Mouse (Mus musculus): ENCODE measurements around the gene Ccdc91.

Ccdc91 gene

DNA sequence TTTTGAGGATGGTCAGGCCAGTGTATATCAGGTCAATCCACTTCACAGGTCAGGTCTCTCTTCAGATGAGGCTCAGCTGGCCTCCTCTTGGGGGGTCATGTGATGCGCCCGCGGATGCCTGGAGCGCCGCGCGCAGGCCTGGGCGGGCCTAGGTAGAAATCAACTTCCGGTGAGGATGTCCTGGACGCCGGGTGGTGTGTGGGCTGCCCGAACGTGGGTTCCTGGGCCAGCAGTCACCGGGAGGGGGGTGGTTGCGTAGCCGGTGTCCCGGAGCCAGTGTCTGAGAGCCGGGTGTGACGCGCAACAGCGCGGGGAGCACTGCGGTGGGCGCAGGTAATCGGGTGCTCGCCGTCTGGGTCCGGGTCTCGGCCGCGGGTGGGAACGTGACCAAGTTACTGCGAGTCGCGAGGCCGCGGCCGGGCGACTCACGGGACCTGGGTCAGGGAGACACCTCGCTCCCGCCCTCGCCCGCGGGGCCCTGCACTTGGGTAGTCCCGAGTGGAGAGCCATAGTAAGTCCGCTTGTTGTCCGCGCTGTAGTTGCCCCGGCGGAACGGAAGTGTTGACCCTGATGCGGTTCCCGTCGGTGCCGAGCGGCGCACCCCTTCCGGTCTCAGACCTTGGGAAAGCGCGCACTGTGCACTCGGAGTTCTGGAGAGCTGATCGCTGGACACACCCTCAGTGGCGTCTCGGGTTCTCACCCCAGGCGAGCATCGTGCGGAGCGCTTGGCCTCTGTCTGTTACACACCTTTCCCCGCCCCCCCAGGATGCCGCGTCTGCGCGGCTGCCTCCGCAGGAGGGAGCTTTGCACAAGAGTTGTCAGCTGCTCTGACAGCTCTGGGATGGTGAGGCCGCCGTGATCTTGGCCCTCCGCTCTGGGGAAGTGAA lies at the start of gene Ccdc91:
Gene Ccdc91 (plus strand): TSS at position 102 of the 887 bp plus-strand sequence.
- peak; percentile 82 for DNase-seq (ENCODE audit: low spot score)

DNA sequence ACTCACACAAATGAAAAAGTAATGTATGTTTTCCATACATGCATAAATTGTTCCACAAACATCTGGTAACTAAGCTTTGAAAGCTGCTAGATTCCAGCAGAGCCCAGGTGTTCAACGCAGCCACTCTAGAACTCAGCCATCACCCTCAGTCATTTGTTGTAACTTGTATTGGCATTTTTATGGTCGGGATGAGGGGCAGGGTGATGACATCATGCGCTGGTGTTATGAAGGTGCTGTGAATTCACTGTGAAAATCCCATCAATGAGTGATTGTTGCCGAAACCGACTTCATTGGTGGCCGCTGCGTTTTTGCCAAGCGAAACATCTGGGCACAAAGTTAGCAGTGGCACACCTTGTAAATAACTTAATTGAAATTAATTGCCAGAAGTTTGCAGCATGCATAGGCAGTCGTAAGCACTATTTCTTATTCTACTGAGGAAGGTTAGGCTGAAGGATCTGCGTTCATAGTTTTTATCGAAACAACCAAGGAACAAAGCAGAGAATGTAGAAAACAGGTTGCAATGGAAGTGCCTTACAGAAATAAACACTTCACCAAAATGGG lies 48.6 kb upstream of the Ccdc91 start:
- no peak for DNase-seq (ENCODE audit: low spot score)

DNA sequence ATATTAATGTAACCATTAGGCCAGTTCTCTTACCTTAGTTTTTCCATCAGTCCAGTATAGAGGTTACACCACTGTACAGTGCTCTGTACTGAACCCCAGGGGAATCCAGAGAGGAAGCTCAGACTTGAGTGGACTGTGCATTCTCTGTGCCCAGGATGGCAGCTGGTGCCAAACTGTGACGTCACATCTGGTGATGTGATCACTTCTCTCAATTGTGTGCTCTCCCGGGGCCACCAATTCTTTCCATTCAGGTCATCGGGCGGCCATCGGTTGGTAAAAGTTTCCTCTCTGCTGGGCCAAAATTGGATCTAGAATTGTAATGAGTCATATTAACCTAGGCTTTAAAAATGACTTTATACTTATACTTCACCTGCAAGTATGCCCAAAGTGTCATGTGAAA lies 19.9 kb upstream of the Ccdc91 start:
- no peak for DNase-seq (ENCODE audit: low spot score)

DNA sequence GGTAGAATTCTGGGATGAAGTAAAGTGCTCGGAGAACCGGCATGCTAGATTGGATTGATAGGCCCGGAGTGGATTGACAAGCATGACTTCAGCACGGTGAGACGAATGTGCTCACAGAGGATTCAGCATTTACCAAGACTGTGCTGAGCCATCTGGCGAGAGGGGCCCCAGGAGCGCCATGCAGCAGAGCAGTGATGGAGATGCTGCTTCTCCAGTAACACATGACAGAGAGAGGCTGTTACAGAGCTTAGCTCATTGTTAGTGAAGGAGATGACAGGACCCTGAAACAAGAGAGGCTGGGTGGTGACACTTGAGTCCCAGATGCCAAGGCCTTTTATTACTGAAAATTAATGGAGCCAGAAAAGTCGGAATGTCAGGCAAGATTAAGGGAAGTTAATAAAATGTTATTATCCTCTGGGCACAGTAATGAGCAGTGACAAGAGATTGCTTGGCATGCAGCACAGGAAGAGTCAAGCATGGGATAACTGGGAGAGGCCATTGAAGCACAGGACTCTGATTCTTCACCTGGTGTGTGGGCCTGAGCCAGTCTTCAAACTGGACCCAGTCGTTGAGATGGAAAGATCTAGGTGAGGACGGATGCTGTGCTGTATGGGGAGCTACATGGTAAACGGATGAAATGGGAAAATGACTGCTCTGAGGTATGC lies 16.9 kb upstream of the Ccdc91 start:
- DNase-seq (ENCODE audit: low spot score), result no peak

DNA sequence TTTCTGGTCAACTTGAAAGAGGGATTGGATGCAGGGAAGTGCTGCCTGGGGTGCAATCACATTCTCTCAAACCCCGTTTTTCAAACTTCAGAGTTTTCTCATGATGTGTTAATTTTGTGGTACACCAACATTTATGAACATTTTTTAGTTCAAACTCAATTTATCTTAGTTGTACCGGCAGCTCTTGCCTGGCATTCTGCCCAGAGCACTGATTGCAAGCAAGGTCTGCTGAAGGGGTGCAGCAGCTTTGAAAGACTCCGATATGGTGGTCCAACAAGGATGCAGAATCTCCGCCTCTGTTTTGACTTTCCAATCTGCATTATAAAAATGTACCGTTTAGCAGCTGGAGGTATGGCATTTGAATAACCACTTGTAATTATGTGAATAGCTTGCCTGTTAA lies 5.6 kb upstream of the Ccdc91 start:
- DNase-seq (ENCODE audit: low spot score), result no peak

DNA sequence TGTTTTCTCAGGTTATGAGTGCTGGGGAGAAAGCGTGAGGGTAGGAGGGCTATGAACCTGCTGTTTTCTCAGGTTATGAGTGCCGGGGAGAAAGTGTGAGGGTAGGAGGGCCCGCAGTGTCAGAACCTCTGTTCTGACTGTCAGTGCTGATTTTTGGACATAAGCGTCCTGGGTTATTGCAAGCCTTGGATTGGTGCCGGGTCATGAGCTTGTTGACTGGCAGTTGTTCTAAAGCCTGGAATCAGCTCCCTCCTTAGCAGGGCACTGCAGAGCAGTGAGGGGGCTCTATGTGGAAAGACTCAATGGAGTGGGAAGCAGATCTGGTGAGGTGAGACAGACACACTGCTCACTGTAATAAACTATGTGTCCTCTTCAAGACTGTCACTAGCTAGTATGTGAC lies 5.5 kb downstream of the Ccdc91 start:
- no peak for DNase-seq (ENCODE audit: low spot score)

DNA sequence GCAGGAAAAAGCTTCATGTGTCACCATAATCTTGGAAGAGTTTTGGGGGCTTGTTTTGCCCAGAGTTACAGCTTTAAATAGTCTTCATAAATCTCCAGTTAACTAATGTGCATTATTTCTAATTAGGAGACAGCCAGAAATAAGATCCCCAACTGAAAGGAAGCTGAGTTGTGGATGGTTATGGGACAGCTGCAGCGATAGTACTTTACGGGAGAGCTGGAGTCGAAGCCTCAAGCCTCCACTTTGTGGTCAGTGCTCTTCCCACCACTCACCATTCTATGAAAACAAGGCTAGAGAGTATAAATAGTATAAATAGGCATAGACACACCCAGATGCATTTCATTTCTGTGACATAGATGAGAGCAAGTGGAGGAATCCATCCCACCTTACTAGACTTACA lies 14.5 kb downstream of the Ccdc91 start:
- no peak for DNase-seq (ENCODE audit: low spot score)

DNA sequence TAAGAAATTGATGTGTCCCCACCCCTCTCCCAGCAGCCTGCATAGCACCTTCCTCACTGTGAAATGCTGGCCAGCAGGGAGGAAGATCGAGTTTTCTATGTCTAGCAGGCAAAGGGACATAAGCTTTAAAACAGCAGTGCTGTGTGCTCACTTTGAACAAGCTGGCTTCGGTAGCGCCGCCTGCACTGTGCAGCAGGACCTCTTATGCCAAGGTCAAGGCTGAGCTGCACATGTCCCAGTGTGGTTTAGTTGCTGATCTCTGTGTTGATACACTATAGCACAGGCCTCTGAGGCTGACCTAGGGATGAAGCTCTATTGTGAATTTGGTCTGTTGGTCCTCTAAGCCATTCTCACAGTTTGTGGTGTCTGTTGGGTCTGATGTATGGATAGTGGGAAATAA lies 16.9 kb downstream of the Ccdc91 start:
- DNase-seq (ENCODE audit: low spot score), result peak; percentile 13

DNA sequence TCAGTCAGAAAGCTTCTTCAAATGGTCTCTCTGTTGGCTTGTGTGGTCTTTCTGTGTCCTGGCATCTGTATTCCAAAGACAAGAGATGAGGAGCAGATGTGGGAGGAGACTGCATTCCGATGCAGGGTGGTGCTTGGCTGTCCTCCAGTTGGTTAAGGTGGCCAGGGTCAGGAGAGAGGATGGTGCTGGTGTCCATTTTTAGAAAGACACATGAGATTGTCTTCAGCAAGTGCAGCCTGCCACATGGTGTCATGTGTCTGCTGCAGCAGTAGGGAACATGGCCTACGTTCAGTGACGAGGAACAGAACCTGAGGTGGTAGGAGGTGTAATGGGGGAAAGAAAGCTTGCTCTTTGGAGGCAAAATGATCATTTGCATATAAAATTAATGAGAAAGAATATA lies 25.8 kb downstream of the Ccdc91 start:
- no peak for DNase-seq (ENCODE audit: low spot score)

DNA sequence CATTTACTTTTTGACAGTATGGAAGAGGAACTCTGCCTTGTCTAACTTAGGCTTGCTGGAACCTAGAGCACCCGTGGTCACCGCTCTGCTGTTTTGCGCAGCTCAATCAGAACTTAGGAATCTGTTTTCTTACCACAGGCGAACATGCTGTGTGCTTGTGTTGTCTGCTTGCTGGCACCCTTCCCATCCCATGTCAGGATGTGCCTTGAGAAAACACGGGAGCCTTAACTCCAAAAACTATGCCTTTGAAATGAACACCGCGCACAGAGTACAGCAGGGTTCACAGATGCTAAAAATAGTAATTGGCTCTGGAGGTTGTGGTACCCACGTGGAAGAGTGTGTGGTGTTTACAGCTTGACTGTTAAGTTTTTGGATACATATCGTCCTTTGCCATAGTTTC lies 30.4 kb downstream of the Ccdc91 start:
- DNase-seq (ENCODE audit: low spot score), result peak; percentile 6

DNA sequence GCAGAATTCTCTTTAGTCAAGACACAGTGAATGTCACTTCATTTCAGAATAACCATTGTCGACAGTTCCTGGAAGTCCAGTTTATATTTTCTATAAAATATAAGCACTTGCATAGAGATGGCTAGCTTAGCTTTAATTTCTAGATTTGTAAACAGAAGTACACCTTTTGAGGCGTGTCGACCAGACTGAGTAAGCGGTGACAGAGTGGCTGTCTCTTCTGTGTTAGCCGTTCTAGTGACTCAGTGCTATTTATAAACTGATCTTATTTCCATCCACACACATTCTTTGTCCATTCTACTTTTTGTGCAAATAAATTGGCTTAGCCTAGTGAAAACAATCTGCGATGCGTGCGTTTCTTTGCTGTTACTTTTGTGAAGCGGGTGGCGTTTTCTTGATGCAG lies 30.9 kb downstream of the Ccdc91 start:
- no peak for DNase-seq (ENCODE audit: low spot score)

DNA sequence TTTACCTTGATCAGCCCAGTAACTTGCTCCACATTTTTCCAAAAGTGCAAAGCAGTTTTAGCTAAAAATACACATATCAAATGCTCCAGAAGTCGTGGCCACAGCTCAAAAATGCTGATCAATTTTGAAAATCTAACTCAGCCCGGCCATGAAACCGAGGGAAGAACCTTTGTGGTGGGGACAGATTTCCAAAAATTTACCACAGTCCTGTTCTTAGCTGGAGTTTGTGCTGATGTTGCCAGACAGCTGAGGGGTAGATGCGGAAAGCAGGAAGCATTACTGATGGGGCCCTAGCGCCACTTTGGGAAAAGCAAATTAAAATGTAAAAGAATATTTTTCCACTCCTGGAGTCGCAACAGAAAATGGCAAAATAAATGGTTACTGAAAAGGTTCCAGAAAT lies 31.6 kb downstream of the Ccdc91 start:
- no peak for DNase-seq (ENCODE audit: low spot score)

DNA sequence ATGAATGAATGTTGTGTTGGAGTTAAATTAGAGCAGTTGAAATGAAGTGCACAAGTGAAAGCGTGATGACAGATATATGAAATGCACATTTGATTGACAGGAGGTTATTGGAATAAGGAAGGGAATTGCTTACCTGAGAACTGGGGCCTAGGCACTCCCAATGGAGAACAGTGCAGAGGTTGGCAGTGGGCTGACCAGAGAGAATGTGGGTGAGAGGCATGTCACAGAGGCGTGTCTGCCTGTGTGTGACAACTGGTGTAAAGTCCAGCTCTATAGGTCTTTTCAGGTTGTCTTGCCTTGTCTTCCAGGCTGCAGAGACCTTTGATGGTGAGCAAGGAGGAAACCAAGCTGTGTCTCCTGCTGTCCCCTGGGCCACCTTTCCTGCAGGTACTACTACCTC lies 34.9 kb downstream of the Ccdc91 start:
- DNase-seq (ENCODE audit: low spot score), result no peak

DNA sequence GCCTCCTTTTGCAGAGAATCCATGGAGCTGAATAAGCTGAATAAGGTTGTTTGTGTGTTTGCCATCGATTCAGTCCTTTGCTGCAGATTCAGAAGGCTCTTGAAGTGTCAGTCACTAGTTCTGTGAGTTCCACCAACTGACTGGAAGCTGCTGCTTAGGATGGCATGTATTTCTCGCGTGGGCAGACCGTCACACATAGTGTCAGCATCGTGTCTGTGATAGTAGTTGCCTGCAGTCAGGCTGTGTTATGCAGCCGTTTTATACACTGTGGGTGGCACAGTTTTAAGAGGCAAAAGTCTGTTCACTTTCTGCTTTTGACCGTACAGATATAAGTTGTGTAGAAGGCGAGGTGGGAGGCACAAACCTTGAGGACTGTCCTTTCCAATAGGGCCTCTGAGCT lies 42.3 kb downstream of the Ccdc91 start:
- no peak for DNase-seq (ENCODE audit: low spot score)

DNA sequence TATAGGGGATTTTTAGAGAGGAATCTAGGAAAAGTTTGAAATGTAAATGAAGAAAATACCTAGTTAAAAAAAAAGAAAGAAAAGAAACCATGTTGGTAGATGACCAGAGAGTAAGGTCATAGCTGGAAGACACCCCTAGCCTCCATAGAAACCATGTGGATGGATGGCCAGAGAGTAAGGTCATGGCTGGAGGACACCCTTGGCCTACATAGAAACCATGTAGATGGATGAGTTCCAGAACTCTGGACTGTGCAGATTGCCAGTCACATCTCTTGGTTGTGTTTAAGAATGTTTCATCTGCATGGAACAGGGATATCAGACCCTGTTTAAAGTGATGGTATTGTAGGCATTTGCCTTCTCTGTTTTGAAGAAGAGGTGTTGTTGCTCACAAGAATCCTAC lies 49.6 kb downstream of the Ccdc91 start:
- DNase-seq (ENCODE audit: low spot score), result no peak

DNA sequence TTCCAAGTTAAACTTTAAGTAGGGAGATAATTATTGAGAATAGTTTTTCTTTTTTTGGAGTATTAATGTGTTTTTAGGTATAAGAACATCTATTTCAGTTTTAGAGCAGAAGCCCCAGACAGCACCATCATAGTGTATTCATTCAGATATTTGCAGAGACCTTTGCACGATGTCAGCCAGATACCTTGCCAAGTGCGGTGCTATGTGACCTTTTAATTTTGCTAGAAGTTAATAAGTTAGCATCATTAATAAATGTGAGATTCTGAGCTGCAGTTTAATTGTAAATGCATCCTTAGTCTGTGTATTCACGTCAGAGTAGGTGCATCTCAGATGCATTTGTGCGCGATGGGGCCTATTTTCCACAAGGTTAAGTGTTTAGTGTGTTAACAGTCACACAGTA lies 59.3 kb downstream of the Ccdc91 start:
- no peak for DNase-seq (ENCODE audit: low spot score)

DNA sequence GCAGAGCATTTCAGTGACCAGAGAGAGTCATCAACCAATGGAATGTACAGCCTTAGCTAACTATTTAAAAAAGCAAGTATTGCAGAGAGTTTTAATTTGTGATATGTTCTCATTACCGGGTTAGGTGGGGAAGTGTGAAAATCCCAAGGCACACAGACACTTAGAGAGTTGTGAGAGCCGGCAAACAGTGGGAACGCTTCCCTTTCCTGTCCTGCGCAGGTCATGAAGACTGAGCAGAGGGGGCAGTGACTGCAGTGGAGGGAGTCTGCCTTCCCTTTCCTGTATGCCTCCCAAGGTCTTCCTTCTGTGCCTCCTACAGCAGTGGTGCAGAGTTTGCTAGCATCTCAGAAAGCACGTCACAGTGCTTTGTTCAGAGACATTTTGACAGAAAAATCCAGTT lies 62.6 kb downstream of the Ccdc91 start:
- no peak for DNase-seq (ENCODE audit: low spot score)

DNA sequence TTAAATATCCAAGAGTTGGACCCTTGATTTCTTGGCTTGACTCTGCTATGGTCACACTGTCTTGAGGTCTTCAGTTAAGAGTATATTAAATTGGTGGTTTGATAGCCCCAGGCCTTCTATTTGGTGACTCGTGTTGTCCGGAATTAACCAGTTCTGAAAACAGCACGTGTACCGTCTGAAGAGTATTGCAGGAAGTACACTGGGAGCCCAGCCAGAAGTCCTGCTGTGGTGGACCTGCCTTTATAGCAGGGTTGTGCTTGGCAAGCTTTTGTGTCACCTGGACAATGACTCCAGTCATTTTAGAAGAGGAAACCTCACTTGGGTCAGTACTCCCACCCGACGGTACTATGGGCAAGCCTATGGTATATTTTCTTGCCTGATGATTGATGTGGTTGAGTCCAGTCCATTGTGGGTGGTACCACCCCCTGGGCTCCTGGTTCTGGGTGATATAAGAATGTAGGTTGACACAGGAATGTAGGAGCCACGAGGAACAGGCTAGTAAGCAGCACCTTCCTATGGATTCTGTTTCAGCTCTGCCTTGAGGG lies 63.5 kb downstream of the Ccdc91 start:
- no peak for DNase-seq (ENCODE audit: low spot score)

DNA sequence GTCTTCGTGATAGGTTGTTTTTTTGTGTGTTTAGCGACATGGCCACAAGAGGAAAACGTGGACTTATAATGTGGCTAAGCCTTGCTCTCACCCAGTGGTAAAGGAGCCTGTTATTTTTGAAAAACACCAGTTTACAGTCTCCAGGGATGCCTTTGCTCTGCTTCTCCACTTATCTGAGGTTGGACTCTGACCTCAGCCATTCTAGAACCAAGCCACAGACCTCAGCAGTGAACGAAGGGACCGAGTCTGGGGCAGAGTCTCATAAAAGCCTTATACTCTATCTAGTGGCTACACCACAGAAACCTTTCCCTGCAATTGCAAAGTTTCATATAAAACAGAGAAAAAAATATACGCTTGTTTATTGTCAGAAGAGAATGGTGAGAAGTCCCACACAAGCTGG lies 65.3 kb downstream of the Ccdc91 start:
- DNase-seq (ENCODE audit: low spot score), result no peak

DNA sequence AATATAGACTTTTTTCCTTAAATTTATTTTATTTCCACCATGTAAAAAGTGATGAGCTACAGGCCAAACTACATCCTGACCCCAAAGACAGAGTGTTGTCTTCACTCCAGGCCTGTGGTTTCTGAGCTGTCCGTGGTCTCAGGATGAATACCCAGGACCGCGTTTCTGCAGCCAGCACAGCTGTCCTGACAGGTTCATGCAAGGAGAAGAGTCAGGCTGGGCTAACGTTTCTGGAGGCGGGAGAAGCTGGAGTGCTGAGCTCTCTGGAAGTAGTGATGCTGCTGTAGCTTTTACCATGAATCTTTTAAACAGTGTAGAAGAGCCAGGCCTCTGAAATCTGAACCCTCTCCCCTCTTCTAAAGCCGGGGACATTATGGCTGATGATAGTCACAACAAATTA lies 80.0 kb downstream of the Ccdc91 start:
- DNase-seq (ENCODE audit: low spot score), result no peak

DNA sequence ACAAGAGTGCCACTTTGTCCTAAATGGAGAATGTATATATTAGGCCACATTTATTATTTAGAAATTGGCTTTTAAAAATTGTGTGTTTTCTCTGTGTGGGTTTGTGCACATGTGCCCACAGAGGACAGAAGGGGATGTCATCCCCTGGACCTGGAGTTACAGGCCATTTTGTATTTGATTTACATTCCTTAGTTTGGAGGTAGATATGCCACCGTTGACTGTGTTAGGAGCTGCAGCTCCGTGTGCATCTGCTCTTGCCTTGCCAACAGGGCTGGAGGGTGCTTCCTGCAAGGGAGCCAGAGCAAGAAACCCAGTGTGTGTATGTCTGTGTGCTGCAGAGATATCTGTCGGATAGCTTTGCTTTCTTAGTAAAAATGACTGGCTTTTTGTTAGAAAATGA lies 83.7 kb downstream of the Ccdc91 start:
- DNase-seq (ENCODE audit: low spot score), result no peak

DNA sequence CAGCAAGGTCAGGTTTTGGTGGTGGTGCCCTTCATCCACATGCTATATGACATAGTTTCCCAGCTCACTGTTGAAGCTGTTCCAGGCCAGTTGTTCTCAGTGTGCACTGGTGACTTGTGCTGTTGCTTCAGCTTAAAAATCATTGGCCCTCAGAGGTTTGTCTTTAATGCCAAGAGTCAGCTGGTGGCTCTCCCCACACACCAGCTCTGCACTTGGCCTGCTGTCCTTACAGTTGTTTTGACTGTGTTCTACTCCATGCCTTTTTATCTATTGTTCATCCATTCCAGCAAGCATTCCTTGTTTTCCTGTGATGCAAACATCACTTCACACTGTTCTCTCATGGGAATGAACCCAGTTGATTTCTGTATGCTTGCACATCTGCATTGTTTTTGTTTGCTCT lies 84.8 kb downstream of the Ccdc91 start:
- DNase-seq (ENCODE audit: low spot score), result no peak

DNA sequence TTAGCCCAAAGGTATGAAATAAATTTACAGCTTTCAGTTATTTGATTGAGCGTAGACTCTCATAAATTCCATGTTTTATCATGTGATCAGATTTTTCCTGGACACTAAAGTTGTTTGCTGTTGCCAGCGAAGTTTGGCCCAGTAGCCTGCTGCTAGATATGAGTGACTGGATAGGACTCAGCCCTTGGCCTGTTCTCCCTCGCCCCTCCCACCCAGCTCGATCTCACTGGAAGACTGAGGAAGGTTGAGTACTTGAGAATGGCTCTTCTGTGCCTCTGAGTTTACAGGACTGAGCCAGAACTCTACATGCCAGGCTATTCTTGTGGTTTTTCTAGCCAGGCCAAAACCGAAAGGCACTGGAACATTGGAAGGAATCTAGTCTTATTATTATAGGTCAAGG lies 93.6 kb downstream of the Ccdc91 start:
- peak; percentile 8 for DNase-seq (ENCODE audit: low spot score)

Measured in ovary, adult 18-20 months (tissue).